Mouse (Mus musculus) CD4-positive helper T cell, adult 2 months (primary cell): ENCODE measurements around the gene Spop.
"Not testable (repeated sequence)": the region's sequence is repeated elsewhere in the genome, so short reads cannot be mapped to it uniquely, and the experiment has no call there.

Experiments used
- DNase-seq: peaks from one replicate; pipeline ENCODE4 v3.0.0-alpha.2; 2012; ENCODE audit warnings: low read depth, missing footprints, low spot score

The Spop gene

DNA sequence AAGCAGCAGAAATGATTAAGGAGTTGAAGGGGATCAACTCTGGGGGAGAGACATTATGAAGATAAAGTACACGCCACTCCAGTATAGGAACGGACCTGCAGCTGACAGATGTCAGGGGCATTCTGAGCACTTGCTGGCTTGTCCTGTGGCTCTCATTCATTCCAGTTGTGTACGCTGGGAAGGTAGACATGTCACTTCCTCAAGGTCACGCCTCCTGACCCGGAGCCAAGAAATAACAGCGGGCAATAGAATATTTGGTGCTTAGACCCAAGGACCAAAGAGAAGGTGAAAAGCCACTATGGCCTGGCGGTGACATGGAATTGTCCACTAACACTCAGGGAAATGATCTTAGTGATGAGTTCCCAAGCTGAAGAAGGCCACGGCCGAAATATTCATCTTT, 82.0 kb downstream of the Spop start:
- no peak for DNase-seq

DNA sequence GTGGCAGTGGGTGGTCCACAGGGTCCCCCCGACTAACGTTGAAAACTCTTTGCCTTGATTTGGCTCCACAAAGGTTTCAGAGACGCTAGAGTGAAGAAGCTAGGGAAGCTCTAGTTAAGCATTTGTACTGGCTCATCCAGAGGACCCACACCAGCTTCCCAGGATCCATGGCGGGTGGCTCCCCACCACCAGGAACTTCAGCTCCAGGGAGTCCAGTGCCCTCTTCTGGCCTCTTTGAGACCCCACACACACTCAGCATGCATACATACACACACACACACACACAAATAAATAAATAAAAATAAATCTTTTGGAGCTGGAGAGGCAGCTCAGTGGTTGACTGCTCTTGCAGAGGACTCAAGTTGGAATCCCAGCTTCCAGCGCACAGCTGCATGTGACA, 84.0 kb downstream of the Spop start:
- DNase-seq: no peak

DNA sequence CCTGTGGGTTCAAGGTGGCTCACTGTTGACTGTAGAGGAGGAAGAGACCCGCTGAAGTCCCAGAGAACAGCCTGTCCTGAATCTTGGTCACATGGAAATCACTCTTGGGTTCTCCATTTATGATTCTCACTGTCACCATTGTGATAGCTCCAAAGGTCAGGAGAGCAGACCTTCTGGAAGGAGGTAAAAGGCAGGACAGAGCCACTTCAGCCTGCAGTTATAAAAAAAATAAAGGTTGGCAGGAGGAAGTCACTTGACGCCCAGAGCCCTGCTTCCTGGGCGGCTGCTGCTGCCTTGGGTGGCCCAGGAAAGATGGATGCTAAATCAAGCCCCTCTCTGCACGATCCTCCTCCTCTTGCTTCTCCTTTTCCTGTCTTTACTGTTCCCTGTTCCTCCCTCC, 86.5 kb downstream of the Spop start:
- no peak for DNase-seq

DNA sequence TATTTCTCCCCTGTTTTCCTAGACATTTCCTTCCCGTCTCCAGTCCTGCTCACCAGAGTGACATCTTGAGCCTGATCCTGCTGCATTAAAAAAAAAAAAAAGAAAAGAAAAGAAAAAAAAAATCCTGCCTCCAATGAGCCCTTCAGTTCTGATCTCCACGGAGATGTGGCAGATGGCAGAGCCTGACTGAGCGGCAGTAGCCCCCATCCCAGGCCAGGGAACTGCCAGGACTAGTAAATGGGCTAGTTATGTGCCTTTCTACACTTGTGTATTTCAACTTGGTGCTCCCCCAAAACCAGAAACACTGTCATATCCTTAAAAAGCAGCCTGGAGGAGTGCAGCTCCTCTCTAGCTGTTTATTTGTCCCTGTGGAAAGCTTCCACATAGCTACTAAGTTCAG, 87.0 kb downstream of the Spop start:
- DNase-seq: no peak

- DNase-seq: not testable (repeated sequence)
Observed at GRCm38 (mm10) chr11:95501826-95502225, 87.9 kb downstream of the Spop start.

- DNase-seq: no peak
Observed at GRCm38 (mm10) chr11:95503581-95504180, 89.8 kb downstream of the Spop start.

GRCm38 (mm10) chr11:95504271-95504731, 90.4 kb downstream of the Spop start:
- DNase-seq: no peak

DNA sequence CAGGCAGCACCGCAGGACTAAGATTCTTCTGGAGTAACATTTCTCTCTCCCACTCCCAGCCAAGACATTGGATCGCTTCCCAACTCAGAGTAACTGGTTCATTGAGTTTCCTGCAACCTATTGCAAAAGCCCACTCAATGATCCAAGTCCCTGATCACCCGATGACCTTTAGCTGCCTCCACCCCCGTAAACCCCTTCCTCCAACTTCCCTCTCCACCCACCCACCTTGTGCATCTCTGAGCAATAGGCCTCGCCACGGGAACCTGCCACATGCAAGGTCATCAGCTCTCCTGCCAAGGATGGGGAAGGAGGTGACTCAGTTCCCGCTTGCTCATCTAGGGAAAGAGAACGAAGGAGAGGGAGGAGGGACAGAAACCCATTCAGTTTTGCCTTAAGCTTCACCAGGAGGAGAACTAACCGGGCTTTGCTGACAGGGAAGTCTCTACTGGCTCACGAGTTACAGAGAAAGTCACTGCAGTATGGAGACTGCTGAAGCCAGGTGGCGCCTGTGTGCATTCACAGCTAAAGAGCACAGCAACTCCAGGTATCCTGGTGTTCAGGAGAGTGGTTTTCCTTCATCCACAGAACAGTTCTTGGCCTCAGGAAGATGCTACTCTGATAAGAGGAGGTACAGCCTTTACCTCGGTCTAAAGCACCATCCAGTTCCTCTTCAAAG, 93.3 kb downstream of the Spop start:
- no peak for DNase-seq

GRCm38 (mm10) chr11:95507785-95508184, 93.9 kb downstream of the Spop start:
- no peak for DNase-seq

DNA sequence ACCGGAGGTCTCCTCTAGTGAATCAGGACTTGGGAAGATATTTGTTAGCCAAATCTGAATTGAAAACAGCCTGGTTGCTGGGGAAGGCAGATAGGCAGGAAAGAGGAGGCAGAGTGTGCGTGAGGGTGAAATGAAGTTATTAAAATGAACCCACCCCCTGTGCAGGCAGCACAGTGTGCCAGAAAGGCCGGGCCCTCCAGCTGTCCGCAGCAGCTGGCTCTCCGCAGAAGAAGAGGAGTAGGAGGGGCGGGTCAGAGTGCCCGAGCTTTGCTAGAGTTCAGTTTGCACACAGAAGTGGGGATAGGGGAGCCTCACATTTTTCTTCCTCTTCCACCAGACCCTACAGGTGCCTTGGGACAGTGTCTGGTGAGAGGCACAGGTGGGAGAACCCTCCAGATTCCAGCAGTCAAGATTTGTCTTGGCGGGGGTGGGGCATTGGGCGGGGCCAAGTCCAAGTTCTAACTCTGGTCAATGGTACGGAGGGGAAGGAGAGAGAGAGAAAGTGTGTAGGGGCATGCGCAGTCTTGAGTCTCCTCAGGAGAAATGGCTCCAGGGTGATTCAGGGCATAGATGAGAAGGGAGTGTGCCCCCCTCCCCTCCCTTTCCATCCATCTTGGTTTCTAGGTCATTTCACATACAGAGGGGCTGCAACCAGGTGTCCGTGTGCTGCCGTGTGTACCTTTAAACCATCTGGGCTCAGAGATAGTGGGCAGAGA, 94.5 kb downstream of the Spop start:
- no peak for DNase-seq

- DNase-seq: no peak
Observed at GRCm38 (mm10) chr11:95509126-95509717, 95.3 kb downstream of the Spop start.

GRCm38 (mm10) chr11:95510631-95511030, 96.8 kb downstream of the Spop start:
- no peak for DNase-seq

GRCm38 (mm10) chr11:95511919-95512318, 98.0 kb downstream of the Spop start:
- no peak for DNase-seq

- no peak for DNase-seq
Observed at GRCm38 (mm10) chr11:95512383-95512782, 98.5 kb downstream of the Spop start.

- DNase-seq: no peak
Observed at GRCm38 (mm10) chr11:95513461-95514297, 99.8 kb downstream of the Spop start.

GRCm38 (mm10) chr11:95514298-95514861, 100.5 kb downstream of the Spop start, which contains the start of gene Nxph3:
Gene Nxph3 (minus strand): TSS chr11:95514570.
- peak; percentile 60 for DNase-seq

DNA sequence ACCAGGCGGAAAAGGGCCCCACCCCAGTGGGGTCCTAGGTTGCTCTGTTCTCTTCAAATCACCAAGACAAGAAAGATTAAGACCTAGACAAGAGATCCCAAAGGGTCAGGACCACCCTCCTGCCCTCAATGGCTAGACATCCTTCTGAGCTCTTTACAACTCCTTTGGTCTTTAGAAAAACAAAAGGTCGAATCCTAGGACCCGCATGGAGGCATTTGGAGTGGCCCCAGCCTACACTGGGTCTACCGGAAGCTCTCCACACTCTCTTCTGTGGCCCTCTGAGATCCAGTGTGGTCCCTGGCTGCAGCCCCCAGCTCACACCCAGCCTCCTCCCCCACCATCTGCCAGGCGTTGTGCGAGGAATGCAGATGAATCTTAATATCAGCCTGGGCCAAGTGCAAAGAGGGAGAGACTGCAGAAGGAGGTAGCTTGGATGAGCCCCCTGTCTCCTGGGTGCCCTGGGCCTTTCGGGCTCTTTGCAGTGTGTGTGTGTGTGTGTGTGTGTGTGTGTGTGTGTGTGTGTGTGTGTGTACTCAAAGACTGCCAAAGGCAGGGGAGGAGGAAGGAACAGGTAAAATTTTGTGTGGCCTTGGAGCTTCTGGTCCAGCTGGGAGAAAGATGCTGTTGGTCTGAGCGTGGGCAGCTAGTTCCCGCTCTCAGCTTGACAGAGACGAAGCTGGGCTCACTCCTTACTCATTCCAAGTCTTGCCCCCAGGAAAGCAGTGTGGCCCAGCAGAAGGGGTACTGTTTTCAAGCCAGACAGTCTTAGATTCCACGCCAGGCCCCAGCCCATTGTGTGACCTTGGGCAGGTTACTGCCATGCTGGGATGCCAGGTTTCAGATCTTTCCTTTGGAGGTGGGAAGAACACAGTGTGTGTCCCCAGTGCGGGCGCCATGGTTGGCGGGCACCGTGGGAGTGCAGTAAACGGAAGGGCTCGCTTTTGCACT, 101.8 kb downstream of the Spop start:
- no peak for DNase-seq

- DNase-seq: no peak
Observed at GRCm38 (mm10) chr11:95516491-95516911, 102.6 kb downstream of the Spop start.

- no peak for DNase-seq
Observed at GRCm38 (mm10) chr11:95517162-95517561, 103.3 kb downstream of the Spop start.

DNA sequence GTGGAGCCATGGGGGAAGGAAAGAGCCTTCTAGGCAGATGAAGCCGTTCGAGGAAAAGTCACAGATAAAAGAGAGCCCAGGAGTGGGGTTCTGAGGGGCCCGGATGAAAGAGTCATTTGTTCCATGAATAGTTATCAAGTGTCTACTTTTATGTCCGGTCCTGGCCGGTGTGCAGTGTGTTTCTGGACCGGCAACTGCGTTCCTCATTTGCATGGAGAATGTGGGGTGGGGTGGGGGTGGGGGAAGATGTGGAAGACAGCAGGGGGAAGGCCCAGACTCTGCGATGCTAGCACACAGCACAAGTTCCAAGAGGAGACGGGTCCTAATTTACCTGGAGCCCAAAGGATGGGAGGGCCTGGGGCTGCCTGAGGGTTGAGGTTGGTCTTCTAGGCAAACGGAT, 105.4 kb downstream of the Spop start:
- no peak for DNase-seq
